Mouse (Mus musculus): Measurements from ENCODE around the gene Hes3. TPM values are rescaled to one million over a fixed set of nuclear protein-coding genes. Genes with fewer than 3 reads are reported as not detected.

Gene Hes3
- not detected for total RNA-seq (2023)

GRCm38 (mm10) chr4:152291562-152291961, at the start of gene Hes3:
Hes3 (minus strand) TSS chr4:152291662.

GRCm38 (mm10) chr4:152338419-152339292, 47.2 kb upstream of the Hes3 start, which contains the start of gene Chd5:
Chd5 (plus strand) TSS chr4:152338651.

GRCm38 (mm10) chr4:152325574-152326411, 34.3 kb upstream of the Hes3 start, which contains the start of gene Rpl22:
Rpl22 (plus strand) TSS chr4:152325742.

GRCm38 (mm10) chr4:152318517-152319234, 27.2 kb upstream of the Hes3 start, which contains the start of gene Rnf207:
Rnf207 (minus strand) TSS chr4:152318993.

GRCm38 (mm10) chr4:152296874-152297861, 5.7 kb upstream of the Hes3 start, which contains the start of gene Icmt:
Icmt (plus strand) TSS chr4:152297227.

GRCm38 (mm10) chr4:152273621-152274236, 17.7 kb downstream of the Hes3 start, which contains the start of gene Gpr153:
Gpr153 (plus strand) TSS chr4:152274232.

Other genes with a start within 250 kb of the Hes3 start
- gene Plekhg5, start 219.2 kb downstream of the Hes3 start, total RNA-seq (2023) = 1 to 10 TPM; 2.5 to 5.0 TPM
- under 1 TPM; 0.22 to 0.38 TPM for gene Tnfrsf25, start 175.7 kb downstream of the Hes3 start, total RNA-seq (2023)
- under 1 TPM; 0.24 to 0.50 TPM for gene Espn, start 139.3 kb downstream of the Hes3 start, total RNA-seq (2023)
- not detected for gene Hes2, start 132.8 kb downstream of the Hes3 start, total RNA-seq (2023)
- gene Acot7, start 113.5 kb downstream of the Hes3 start, total RNA-seq (2023) = 10 to 100 TPM; 28.0 to 30.0 TPM
- gene Gpr153, start 17.4 kb downstream of the Hes3 start, total RNA-seq (2023) = under 1 TPM; 0.35 TPM
- 10 to 100 TPM; 12.1 to 13.6 TPM for gene Icmt, start 5.6 kb upstream of the Hes3 start, total RNA-seq (2023)
- gene Rnf207, start 27.3 kb upstream of the Hes3 start, total RNA-seq (2023) = not detected
- 100 to 1,000 TPM; 304 to 327 TPM for gene Rpl22, start 34.1 kb upstream of the Hes3 start, total RNA-seq (2023)
- gene Chd5, start 47.0 kb upstream of the Hes3 start, total RNA-seq (2023) = under 1 TPM in 1 of 2 experiments, not detected in 1; 0.04 TPM
- gene Nphp4, start 185.0 kb upstream of the Hes3 start, total RNA-seq (2023) = 1 to 10 TPM in 1 of 2 experiments, under 1 TPM in 1; 0.71 to 1.3 TPM
- gene Kcnab2, start 186.2 kb upstream of the Hes3 start, total RNA-seq (2023) = 100 to 1,000 TPM; 107 to 127 TPM

Data from neutrophil, adult 83 days (primary cell).